Mouse (Mus musculus) heart, embryonic 11.5 days (tissue): ENCODE data around the gene Lpcat3. TPM values are rescaled to one million over a fixed set of nuclear protein-coding genes. Genes with fewer than 3 reads are reported as not detected.

Experiments used
- ATAC-seq: fragments of 200-750 bp; cut with Nextera tagmentation; replicated peaks from 2 replicates; pipeline ENCODE4 v1.8.0; 2017; ENCODE audit warnings: moderate library complexity; ENCODE audit not compliant: insufficient number of reproducible peaks, low FRiP score, low TSS enrichment
- H3K27ac ChIP-seq: fragments of 300-500 bp; sonication (generic); 2 replicates; pipeline ENCODE4 v1.5.1; 2014; ENCODE audit warnings: mild to moderate bottlenecking, low read depth, low read length
- H3K27me3 ChIP-seq: fragments of 300-500 bp; sonication (generic); 2 replicates; pipeline ENCODE4 v1.6.1; 2014; ENCODE audit warnings: mild to moderate bottlenecking, low read length, mixed read lengths; ENCODE audit not compliant: control insufficient read depth, insufficient read depth
- H3K36me3 ChIP-seq: fragments of 300-500 bp; sonication (generic); 2 replicates; pipeline ENCODE4 v1.6.1; 2014; ENCODE audit warnings: mild to moderate bottlenecking, low read length, moderate library complexity, mixed read lengths; ENCODE audit not compliant: control insufficient read depth, insufficient read depth
- H3K4me1 ChIP-seq: fragments of 300-500 bp; sonication (generic); 2 replicates; pipeline ENCODE4 v1.6.1; 2014; ENCODE audit warnings: low read length; ENCODE audit not compliant: control insufficient read depth, insufficient read depth
- H3K4me2 ChIP-seq: fragments of 300-500 bp; sonication (generic); 2 replicates; pipeline ENCODE4 v1.6.1; 2014; ENCODE audit warnings: mild to moderate bottlenecking, moderate library complexity
- H3K4me3 ChIP-seq: fragments of 300-500 bp; sonication (generic); 2 replicates; pipeline ENCODE4 v1.5.1; 2014; ENCODE audit warnings: low read depth, low read length
- H3K9ac ChIP-seq: fragments of 300-500 bp; sonication (generic); 2 replicates; pipeline ENCODE4 v1.6.1; 2014; ENCODE audit warnings: mild to moderate bottlenecking, low read depth, low read length, moderate library complexity
- H3K9me3 ChIP-seq: fragments of 300-500 bp; sonication (generic); replicated peaks from 2 replicates; pipeline ENCODE4 v1.6.1; 2016; ENCODE audit warnings: low read length; ENCODE audit not compliant: control insufficient read depth
- WGBS: fragments of 180-500 bp; shearing (Covaris S2); extraction: QIAGEN DNeasy Blood & Tissue Kit; methylation state at CpG from one replicate; pipeline ENCODE4 v1.1.7; 2014; ENCODE audit not compliant: insufficient replicate concordance; 5-methylcytosine and 5-hydroxymethylcytosine counted together
- microRNA counts: library from miRNA; unstranded; fragments of <30 nt; microRNA quantifications from one replicate; lab custom pipeline; 2015
- microRNA-seq: library from miRNA; unstranded; fragments of <30 nt; microRNA quantifications from one replicate; pipeline ENCODE4, GENCODE M21; 2016; ENCODE audit warnings: borderline number of aligned reads
- polyA plus RNA-seq: library from polyadenylated mRNA; unstranded; fragments of >200 nt; fragmentation: Nextera tagmentation; extraction: Ambion mirVana; gene quantifications from 2 replicates; pipeline ENCODE4 v1.2.1, GENCODE M21; 2014

Lpcat3 gene
- polyA plus RNA-seq, 1 experiment from 2014 or later = 35.5 TPM

DNA sequence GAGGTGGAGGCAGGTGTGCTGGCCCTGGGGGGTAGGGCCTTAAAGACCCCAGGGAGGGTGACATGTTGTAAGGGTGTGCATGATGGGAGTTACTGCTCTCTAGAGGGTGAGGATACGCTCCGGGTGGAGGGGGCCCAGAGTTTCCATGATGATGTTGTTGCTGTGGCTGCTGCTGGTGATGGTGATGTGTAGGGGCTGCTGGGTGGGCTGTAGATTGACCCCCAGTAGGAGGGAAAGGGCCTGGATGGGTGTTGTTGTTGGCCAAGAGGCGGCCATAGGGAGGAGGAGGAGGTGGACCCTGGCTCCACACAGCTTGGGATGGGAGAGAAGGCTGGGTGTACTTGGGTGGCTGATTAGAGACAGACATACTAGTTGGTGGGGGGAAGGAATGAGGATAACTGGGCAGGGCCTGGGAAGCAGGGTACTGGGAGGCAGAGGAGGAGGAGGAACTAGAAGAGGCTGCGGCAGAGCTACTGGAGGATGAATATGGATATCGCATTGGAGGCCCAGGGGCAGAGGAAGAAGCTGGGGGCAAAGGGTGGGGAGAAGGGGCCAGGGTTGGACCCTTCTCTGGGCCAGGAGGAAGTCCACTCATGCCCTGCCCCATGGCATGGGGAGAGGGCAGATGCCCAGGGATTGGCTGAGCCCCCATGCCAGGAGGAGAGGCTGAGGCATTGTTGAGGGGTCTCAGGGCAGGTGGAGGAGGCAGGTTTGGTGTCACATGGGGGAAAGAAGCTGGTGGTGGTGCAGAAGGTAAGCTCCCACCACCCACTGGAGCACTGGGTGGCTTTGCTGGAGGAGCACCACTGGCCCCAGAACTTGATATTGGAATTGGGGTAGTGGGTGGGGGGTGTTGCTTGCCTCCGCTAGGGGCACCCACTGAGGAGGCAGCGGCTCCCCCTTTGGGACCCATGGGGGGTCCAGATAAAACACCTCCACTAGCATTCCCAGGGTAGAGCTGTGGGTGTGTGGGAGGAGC, 84.1 kb downstream of the Lpcat3 start:
- Histone ChIP-seq H3K9me3 (no peaks in the 10 kb centered on the region), H3K4me3 (no peak overlapping the region), H3K4me1 (peaks cover 13% of the 10 kb centered on the region), H3K36me3 (peaks cover 11% of the 10 kb centered on the region), H3K9ac (peak overlapping the region; percentile 30; the same call in 1 of the 2 replicates), H3K27me3 (no peaks in the 10 kb centered on the region), H3K4me2 (peak overlapping the region; percentile 99), H3K27ac (no peak overlapping the region)
- no peak for ATAC-seq
- 81% methylated on average over 7 of the region's 7 CpGs for WGBS

DNA sequence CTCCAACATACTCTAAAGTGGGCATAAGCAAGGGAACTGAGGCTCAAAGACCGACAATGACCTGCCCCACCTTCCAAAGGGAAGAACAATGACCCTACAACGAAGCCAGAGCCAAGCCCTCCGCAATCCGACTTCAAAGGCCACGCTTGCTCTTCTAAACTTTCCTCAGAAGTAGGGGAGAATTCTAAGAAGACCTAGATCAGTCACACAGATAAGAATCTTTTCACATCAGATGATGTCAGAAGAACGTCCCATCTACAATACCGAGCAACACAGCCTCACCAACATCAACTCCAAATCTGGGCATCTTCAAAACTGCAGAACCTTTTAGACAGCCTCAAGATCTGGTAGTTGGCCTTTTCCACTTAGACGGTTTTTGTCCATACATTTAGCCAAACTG, 87.6 kb downstream of the Lpcat3 start:
- H3K9ac ChIP-seq = no peak overlapping the region
- WGBS = 82% methylated on average over 8 of the region's 8 CpGs

DNA sequence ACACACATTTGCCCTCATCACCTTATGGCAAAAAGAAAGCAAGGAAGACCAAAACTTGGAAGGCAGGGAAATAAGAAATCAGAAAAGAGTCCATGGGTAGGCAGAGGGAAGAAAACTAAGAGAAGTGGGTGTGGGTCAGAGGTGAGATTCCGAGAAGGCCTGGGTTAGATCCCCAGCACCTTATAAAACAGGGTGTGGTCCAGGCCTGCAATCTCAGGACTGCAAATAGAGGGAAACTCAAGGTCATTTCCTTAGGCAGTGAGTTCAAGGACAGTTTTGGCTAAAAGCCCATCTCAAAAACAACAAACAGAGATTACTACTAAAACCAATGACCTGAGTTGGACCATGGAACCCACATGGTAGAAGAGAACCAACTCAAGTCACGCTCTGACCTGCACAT, 91.0 kb downstream of the Lpcat3 start:
- Histone ChIP-seq H3K9me3 (no peaks in the 10 kb centered on the region), H3K4me1 (peaks cover 31% of the 10 kb centered on the region), H3K4me3 (no peak overlapping the region), H3K36me3 (peaks cover 5% of the 10 kb centered on the region; the same call in 1 of the 2 replicates), H3K9ac (no peak overlapping the region), H3K27ac (no peak overlapping the region), H3K27me3 (no peaks in the 10 kb centered on the region), H3K4me2 (no peak overlapping the region)
- 88% methylated on average over 2 of the region's 2 CpGs for WGBS
- no peak for ATAC-seq

More for the DNA sequence above, 87.6 kb downstream of the Lpcat3 start:
- Histone ChIP-seq H3K27ac (no peak overlapping the region), H3K36me3 (peaks cover 8% of the 10 kb centered on the region), H3K9me3 (no peaks in the 10 kb centered on the region), H3K4me2 (no peak overlapping the region), H3K4me3 (no peak overlapping the region), H3K4me1 (peaks cover 16% of the 10 kb centered on the region; the same call in 1 of the 2 replicates), H3K27me3 (no peaks in the 10 kb centered on the region)
- no peak for ATAC-seq

MicroRNAs encoded within 50 kb of the gene (microRNA counts, 519-probe panel; counts per million panel counts)
- microRNA mmu-miR-141 (lab: Ali Mortazavi, UCI) (32.2 counts per million), microRNA mmu-miR-200c (lab: Ali Mortazavi, UCI) (2,986 counts per million, percentile 12 among the panel's probes with 10 or more counts)

Small RNA genes within 50 kb of the gene (microRNA-seq; reads per million reads assigned to microRNA genes)
- gene Mir141 (55.8 reads per million, percentile 59 among the genes with 10 or more reads in this experiment), gene Mir200c (448 reads per million, percentile 79 among the genes with 10 or more reads in this experiment)

Other genes with a start within 250 kb of the Lpcat3 start
- gene Pex5, start 248.0 kb upstream of the Lpcat3 start, polyA plus RNA-seq = 17.8 and 22.1 TPM in 2 replicates
- gene Clstn3, start 198.2 kb upstream of the Lpcat3 start, polyA plus RNA-seq = 1.6 and 1.8 TPM in 2 replicates
- 0.16 and 0.35 TPM in 2 replicates for gene C1rl, start 169.9 kb upstream of the Lpcat3 start, polyA plus RNA-seq
- 0.09 and 0.21 TPM in 2 replicates for gene C1ra, start 150.6 kb upstream of the Lpcat3 start, polyA plus RNA-seq
- 0.26 TPM in 1 of 2 replicates, not detected in the other for gene C1s1, start 120.7 kb upstream of the Lpcat3 start, polyA plus RNA-seq
- gene C1rb, start 92.7 kb upstream of the Lpcat3 start, polyA plus RNA-seq = not detected in 2 replicates
- not detected in 2 replicates for gene C1s2, start 26.9 kb upstream of the Lpcat3 start, polyA plus RNA-seq
- 139 and 148 TPM in 2 replicates for gene Emg1, start 49.2 kb downstream of the Lpcat3 start, polyA plus RNA-seq
- 335 and 336 TPM in 2 replicates for gene Phb2, start 49.3 kb downstream of the Lpcat3 start, polyA plus RNA-seq
- gene Ptpn6, start 75.7 kb downstream of the Lpcat3 start, polyA plus RNA-seq = 4.8 and 6.9 TPM in 2 replicates
- 352 and 380 TPM in 2 replicates for gene Grcc10, start 78.3 kb downstream of the Lpcat3 start, polyA plus RNA-seq
- gene Gm45234, start 93.0 kb downstream of the Lpcat3 start, polyA plus RNA-seq = not detected in 2 replicates
- 7.4 and 9.5 TPM in 2 replicates for gene Atn1, start 93.5 kb downstream of the Lpcat3 start, polyA plus RNA-seq
- gene Eno2, start 106.6 kb downstream of the Lpcat3 start, polyA plus RNA-seq = 5.3 TPM in 2 replicates
- not detected in 2 replicates for gene Lrrc23, start 116.7 kb downstream of the Lpcat3 start, polyA plus RNA-seq
- gene Spsb2, start 145.6 kb downstream of the Lpcat3 start, polyA plus RNA-seq = 4.5 and 6.6 TPM in 2 replicates
- 1,419 and 1,543 TPM in 2 replicates for gene Tpi1, start 151.3 kb downstream of the Lpcat3 start, polyA plus RNA-seq
- 87.3 and 98.3 TPM in 2 replicates for gene Usp5, start 166.5 kb downstream of the Lpcat3 start, polyA plus RNA-seq
- 137 and 153 TPM in 2 replicates for gene Cdca3, start 166.5 kb downstream of the Lpcat3 start, polyA plus RNA-seq
- gene Gnb3, start 177.2 kb downstream of the Lpcat3 start, polyA plus RNA-seq = 5.4 and 6.6 TPM in 2 replicates
- 13.8 and 15.8 TPM in 2 replicates for gene P3h3, start 194.7 kb downstream of the Lpcat3 start, polyA plus RNA-seq
- 0.69 and 0.80 TPM in 2 replicates for gene Gpr162, start 201.0 kb downstream of the Lpcat3 start, polyA plus RNA-seq
- gene Cd4, start 225.2 kb downstream of the Lpcat3 start, polyA plus RNA-seq = not detected in 2 replicates
- 1.1 and 1.3 TPM in 2 replicates for gene Lag3, start 248.7 kb downstream of the Lpcat3 start, polyA plus RNA-seq